Mouse (Mus musculus) erythroblast, embryonic 14.5 days (primary cell): ENCODE data around the gene Hist1h2bl.

ENCODE experiments used
- GATA1 ChIP-seq: IDR thresholded peaks from 2 replicates; pipeline ENCODE4 v1.6.1; 2012; ENCODE audit warnings: low read length, inconsistent platforms, mixed read lengths
- TAL1 ChIP-seq: IDR thresholded peaks from 3 replicates; pipeline ENCODE4 v1.6.1; 2012; ENCODE audit warnings: low read length, inconsistent platforms, mixed read lengths

- no peak for TF ChIP-seq GATA1
- TF ChIP-seq TAL1 = no peak
Measured at GRCm38 (mm10) chr13:21745006-21745405, 29.1 kb upstream of the Hist1h2bl start.
